Mouse (Mus musculus) heart, adult 2 months (tissue): ENCODE data around the gene Fbxl14.

ENCODE experiments used
- CTCF ChIP-seq: fragments of 200-600 bp; IDR thresholded peaks from 2 replicates; pipeline ENCODE4 v1.8.1; 2022; ENCODE audit warnings: antibody characterized with exemption, mild to moderate bottlenecking, moderate library complexity
- EP300 ChIP-seq: fragments of 200-500 bp; IDR thresholded peaks from 2 replicates; pipeline ENCODE4 v1.6.1; 2011; ENCODE audit warnings: low read depth, low read length, control low read depth; ENCODE audit not compliant: insufficient read depth
- POLR2A ChIP-seq: fragments of 200-500 bp; IDR thresholded peaks from 2 replicates; pipeline ENCODE4 v1.6.1; 2011; ENCODE audit warnings: mild to moderate bottlenecking, low read depth, low read length, control low read depth; ENCODE audit not compliant: insufficient read depth

DNA sequence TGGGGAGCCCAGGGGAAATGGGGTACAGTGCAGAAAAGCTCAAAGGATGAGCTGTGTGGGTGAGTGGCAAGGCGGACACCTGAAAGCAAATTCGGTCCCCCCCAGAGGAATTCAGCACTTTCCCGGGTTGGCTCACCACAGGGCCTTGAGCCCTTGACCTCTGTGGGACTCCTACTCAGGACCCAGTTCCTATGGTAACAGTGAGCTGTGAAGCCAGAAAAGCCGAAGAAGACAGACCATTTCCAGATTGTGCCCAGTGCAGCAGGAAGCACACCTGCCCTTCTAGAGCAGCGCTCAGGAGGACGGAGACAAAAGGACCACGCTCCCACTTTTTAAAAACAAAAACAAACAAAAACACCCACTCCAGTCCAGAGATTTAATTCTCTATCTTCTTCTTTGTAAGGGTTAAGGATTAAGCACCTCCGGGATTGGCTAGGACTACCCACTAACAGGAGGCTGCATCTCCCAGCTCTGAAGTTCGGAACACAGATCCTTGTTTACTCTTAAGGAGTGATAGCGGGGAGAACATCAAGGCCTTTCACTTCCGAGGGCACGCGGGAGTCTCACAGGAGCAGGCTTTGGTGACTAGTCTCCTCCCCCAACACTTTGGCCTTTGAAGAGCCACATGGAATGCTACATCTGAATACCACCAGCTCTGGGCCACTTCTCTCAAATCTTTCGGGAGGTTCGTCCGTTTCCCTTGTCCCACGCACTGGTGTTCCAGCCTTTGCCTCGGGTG lies 31.0 kb upstream of the Fbxl14 start:
- no peak for TF ChIP-seq EP300
- TF ChIP-seq POLR2A: no peak
- TF ChIP-seq CTCF: no peak
